ENCODE assay signal across 10 mouse cellular contexts in genomic region chr8:26595431-26596018, GRCm38 (mm10).
DNase-seq lines count a peak whose midpoint lies in the region; ATAC-seq and TF ChIP-seq lines count a peak whose summit lies in the region.
"Had no signal": no experiment of that assay in that cellular context is flagged by ENCODE, and none has a peak within 500 bp of the region (broad histone marks: within the 10 kb centered on the region; RNA-seq: fewer than 3 reads in every experiment).

No protein-coding gene starts in this region.

- no peak overlapping the region for H3K4me2 ChIP-seq in hindbrain, embryonic 12.5 days (replicated peaks)
- H3K4me2 ChIP-seq in hindbrain, embryonic 11.5 days (replicated peaks; ENCODE audit: low read depth, low read length) = no peak overlapping the region
- H3K4me2 ChIP-seq in midbrain, embryonic 15.5 days = no peak overlapping the region

- DNase-seq in hindbrain, embryonic 11.5 days (ENCODE audit: low spot score) = no peak
- peak; percentile 73 for DNase-seq in brain, embryonic 14.5 days (ENCODE audit: low read depth)
- DNase-seq in embryo, embryonic 9.5 days (ENCODE audit: extremely low spot score) = peak; percentile 12
- DNase-seq in thymus, postnatal 0 days (ENCODE audit: low spot score) = no peak
- DNase-seq in left cerebral cortex, postnatal 4 days = no peak
- no peak for DNase-seq in thymus, postnatal 10 days (ENCODE audit: low spot score in 2 of 2)
- DNase-seq: thymus, adult 2 months had no signal

- no peak for ATAC-seq in hindbrain, embryonic 12.5 days (ENCODE audit: low FRiP score)
- no peak for ATAC-seq in hindbrain, embryonic 11.5 days (ENCODE audit: low FRiP score)
- no peak; the same call in 1 of the 2 replicates for ATAC-seq in midbrain, embryonic 15.5 days (replicated peaks)

- H3K9me3 ChIP-seq in hindbrain, embryonic 12.5 days (replicated peaks) = no peaks in the 10 kb centered on the region
- no peaks in the 10 kb centered on the region for H3K9me3 ChIP-seq in hindbrain, embryonic 11.5 days (ENCODE audit: control insufficient read depth, low read length)
- H3K9me3 ChIP-seq in midbrain, embryonic 15.5 days = no peaks in the 10 kb centered on the region

- H3K36me3 ChIP-seq in hindbrain, embryonic 12.5 days = no peaks in the 10 kb centered on the region
- no peaks in the 10 kb centered on the region for H3K36me3 ChIP-seq in hindbrain, embryonic 11.5 days (ENCODE audit: control insufficient read depth, insufficient read depth, low read length)
- H3K36me3 ChIP-seq in midbrain, embryonic 15.5 days (replicated peaks) = no peaks in the 10 kb centered on the region

- no peak overlapping the region for H3K9ac ChIP-seq in hindbrain, embryonic 12.5 days
- no peak overlapping the region for H3K9ac ChIP-seq in hindbrain, embryonic 11.5 days (ENCODE audit: low read depth, low read length)
- no peak overlapping the region for H3K9ac ChIP-seq in midbrain, embryonic 15.5 days

- peak overlapping the region; percentile 49; the same call in 1 of the 2 replicates for H3K27ac ChIP-seq in hindbrain, embryonic 12.5 days
- H3K27ac ChIP-seq in hindbrain, embryonic 11.5 days (ENCODE audit: low read depth, low read length) = no peak overlapping the region
- H3K27ac ChIP-seq in midbrain, embryonic 15.5 days = peak overlapping the region; percentile 3; the same call in 1 of the 2 replicates
- H3K27ac ChIP-seq: kidney, postnatal 0 days had no signal

- TF ChIP-seq CTCF in brain, embryonic 14.5 days (IDR thresholded peaks at IDR 0.05; ENCODE audit: borderline replicate concordance, extremely low read depth, insufficient read depth, insufficient read length) = no peak

- TF ChIP-seq POLR2A in brain, embryonic 14.5 days (IDR thresholded peaks at IDR 0.05; ENCODE audit: borderline replicate concordance, extremely low read depth, insufficient read depth, insufficient read length, poor library complexity, severe bottlenecking) = no peak

- H3K4me3 ChIP-seq in hindbrain, embryonic 12.5 days = no peak overlapping the region
- no peak overlapping the region for H3K4me3 ChIP-seq in hindbrain, embryonic 11.5 days (ENCODE audit: low read depth, low read length)
- H3K4me3 ChIP-seq in midbrain, embryonic 15.5 days = no peak overlapping the region

- 77% methylated on average over 13 of the region's 13 CpGs for WGBS in hindbrain, embryonic 12.5 days
- WGBS in hindbrain, embryonic 11.5 days = 83% methylated on average over 13 of the region's 13 CpGs
- 71% methylated on average over 13 of the region's 13 CpGs for WGBS in midbrain, embryonic 15.5 days

- H3K4me1 ChIP-seq in hindbrain, embryonic 12.5 days = peaks cover 12% of the 10 kb centered on the region
- no peaks in the 10 kb centered on the region for H3K4me1 ChIP-seq in hindbrain, embryonic 11.5 days (replicated peaks; ENCODE audit: control insufficient read depth, insufficient read depth, low read length)
- peaks cover 5% of the 10 kb centered on the region; the same call in 1 of the 2 replicates for H3K4me1 ChIP-seq in midbrain, embryonic 15.5 days

- no peaks in the 10 kb centered on the region for H3K27me3 ChIP-seq in hindbrain, embryonic 12.5 days
- 0 out of 2 replicates have a peak, but pooled peaks cover 2% of the 10 kb centered on the region for H3K27me3 ChIP-seq in hindbrain, embryonic 11.5 days (ENCODE audit: control insufficient read depth, insufficient read depth, low read length)
- no peaks in the 10 kb centered on the region for H3K27me3 ChIP-seq in midbrain, embryonic 15.5 days (replicated peaks)

- intact Hi-C loops in left cerebral cortex, postnatal 4 days (cut with DNase I) = no loop called here

Comparison
In these comparisons a context has a peak if more than half of its experiments do, and no peak if none do; other contexts are left out.
1. DNase-seq: peak in brain, embryonic 14.5 days (single experiment) and embryo, embryonic 9.5 days (single experiment); none in hindbrain, embryonic 11.5 days (single experiment), thymus, postnatal 0 days (single experiment), left cerebral cortex, postnatal 4 days (single experiment) and thymus, postnatal 10 days (0 of 2).